Mouse (Mus musculus): ENCODE data around the gene Snapc3.

GRCm38 (mm10) chr4:83393733-83394132, 23.8 kb upstream of the Snapc3 start:
- TF ChIP-seq E2F4 (IDR thresholded peaks at IDR 0.05; ENCODE audit: borderline replicate concordance, low read depth, low read length): no peak
- no peak for TF ChIP-seq CTCF (IDR thresholded peaks at IDR 0.05 in 2 of 3, conservative IDR thresholded peaks at IDR 0.05 in 1 of 3; ENCODE audit: control insufficient read depth in 1 of 3, insufficient read depth in 1 of 3, low read depth in 2 of 3, low read length in 3 of 3, poor library complexity in 1 of 3, severe bottlenecking in 1 of 3)
- no peak for TF ChIP-seq POLR2A (IDR thresholded peaks at IDR 0.05; ENCODE audit: control insufficient read depth in 1 of 2, insufficient read depth in 1 of 2, low read depth in 1 of 2, low read length in 2 of 2, poor library complexity in 1 of 2)
- TF ChIP-seq SMC3 (IDR thresholded peaks at IDR 0.05; ENCODE audit: low read depth, low read length): no peak
